In genomic region chr11:89303421-89303820, GRCm38 (mm10) we compare ENCODE assay signal across 8 mouse cellular contexts. TPM values are rescaled to one million over a fixed set of nuclear protein-coding genes. Genes with fewer than 3 reads are reported as not detected.
DNase-seq lines count a peak whose midpoint lies in the region; ATAC-seq lines count a peak whose summit lies in the region.

No protein-coding gene starts in this region.

- DNase-seq in ZHBTc4 (ENCODE audit: low read depth, low spot score), result peak; percentile 91
- peak; percentile 90 for DNase-seq in gastrocnemius, postnatal 10 days
- DNase-seq in induced T-regulatory cell, adult 2 months (ENCODE audit: low read depth), result peak; percentile 81
- peak; percentile 44 to 86 for DNase-seq in left cerebral cortex, adult 9 months (ENCODE audit: low spot score in 2 of 2)
- DNase-seq in mesoderm, embryonic 11.5 days (ENCODE audit: low read depth, low spot score), result peak; percentile 91
- peak; percentile 85 for DNase-seq in right cerebral cortex, postnatal 25 days
- peak; percentile 70 to 84 for DNase-seq in urinary bladder, postnatal 36 days (ENCODE audit: low spot score in 2 of 2)

- ATAC-seq in common myeloid progenitor, adult 5-6 weeks (replicated peaks; ENCODE audit: low read depth, poor library complexity, severe bottlenecking), result peak; percentile 90

RNA-seq across cellular contexts. Expression of gene Nog, which starts 1.3 kb away (rescaled TPM):
- total RNA-seq in common myeloid progenitor, adult 5-6 weeks (2017), result not detected in 2 replicates
- 1 to 10 TPM; 1.2 to 2.0 TPM for total RNA-seq in gastrocnemius, postnatal 10 days (2021)

Comparison
In these comparisons a context has a peak if more than half of its experiments do, and no peak if none do; other contexts are left out.
1. Peak in every context shown above with its lines: DNase-seq and ATAC-seq.